Mouse (Mus musculus) T-cell, adult 2 months (primary cell): ENCODE results near the gene Gdf5.
"Not testable (repeated sequence)": the region's sequence is repeated elsewhere in the genome, so short reads cannot be mapped to it uniquely, and the experiment has no call there.

Experiments
- DNase-seq: peaks from one replicate; pipeline ENCODE4 v3.0.0; 2022; ENCODE audit warnings: low spot score

Gdf5 gene

GRCm38 (mm10) chr2:155941697-155942442, 3.3 kb downstream of the Gdf5 start:
- no peak for DNase-seq

- DNase-seq: no peak
Measured at GRCm38 (mm10) chr2:155940681-155941080, 4.5 kb downstream of the Gdf5 start, which contains the start of gene Gm15557. Gene Gm15557, plus strand, starts transcription at chr2:155940728.

- no peak for DNase-seq
Measured at GRCm38 (mm10) chr2:155939897-155940529, 5.2 kb downstream of the Gdf5 start.

GRCm38 (mm10) chr2:155929531-155930442, 15.4 kb downstream of the Gdf5 start, which contains the start of gene Uqcc1:
Gene Uqcc1, minus strand, starts transcription at chr2:155930310.
- DNase-seq: peak; percentile 95

GRCm38 (mm10) chr2:155928711-155929345, 16.3 kb downstream of the Gdf5 start:
- no peak for DNase-seq

GRCm38 (mm10) chr2:155925213-155925612, 20.0 kb downstream of the Gdf5 start:
- DNase-seq: not testable (repeated sequence)

- no peak for DNase-seq
Measured at GRCm38 (mm10) chr2:155923143-155923542, 22.0 kb downstream of the Gdf5 start.

- DNase-seq: no peak
Measured at GRCm38 (mm10) chr2:155914684-155915083, 30.5 kb downstream of the Gdf5 start.

GRCm38 (mm10) chr2:155903632-155904008, 41.5 kb downstream of the Gdf5 start:
- no peak for DNase-seq

- DNase-seq: no peak
Measured at GRCm38 (mm10) chr2:155902989-155903631, 42.1 kb downstream of the Gdf5 start.

GRCm38 (mm10) chr2:155895046-155895735, 50.0 kb downstream of the Gdf5 start:
- DNase-seq: no peak

GRCm38 (mm10) chr2:155894307-155895045, 50.7 kb downstream of the Gdf5 start:
- no peak for DNase-seq
